Mouse (Mus musculus) G1E (cell line): ENCODE results near the gene Sbk2. TPM values are rescaled to one million over a fixed set of nuclear protein-coding genes. Genes with fewer than 3 reads are reported as not detected.
A peak's percentile ranks its signal among the peaks of the same experiment; 100 is the strongest.

ENCODE experiments used
- ATAC-seq: 2 replicates; pipeline ENCODE4 v1.8.0; 2016; ENCODE audit warnings: mild to moderate bottlenecking; ENCODE audit not compliant: insufficient number of reproducible peaks, poor library complexity, low FRiP score, severe bottlenecking; ENCODE audit errors: extremely low read depth
- DNase-seq: peaks from one replicate; pipeline ENCODE4 v3.0.0; 2012; ENCODE audit warnings: low spot score
- H3K27me3 ChIP-seq: 2 replicates; pipeline ENCODE4 v1.6.1; 2012; ENCODE audit warnings: mild to moderate bottlenecking, low read length, inconsistent platforms; ENCODE audit not compliant: insufficient read depth
- H3K36me3 ChIP-seq: replicated peaks from 2 replicates; pipeline ENCODE3; 2012; ENCODE audit warnings: mild to moderate bottlenecking, inconsistent platforms
- H3K4me1 ChIP-seq: 2 replicates; pipeline ENCODE4 v1.6.1; 2012; ENCODE audit warnings: low read depth, low read length, inconsistent platforms, mixed read lengths; ENCODE audit not compliant: insufficient read depth
- H3K4me3 ChIP-seq: 2 replicates; pipeline ENCODE4 v1.5.1; 2012; ENCODE audit warnings: low read depth, mild to moderate bottlenecking, inconsistent platforms, low read length, moderate library complexity, mixed read lengths
- H3K9me3 ChIP-seq: replicated peaks from 2 replicates; pipeline ENCODE4 v1.6.1; 2012; ENCODE audit warnings: inconsistent platforms
- CTCF ChIP-seq: IDR thresholded peaks from 2 replicates; pipeline ENCODE4 v1.5.1; 2012; ENCODE audit warnings: low read depth, low read length, inconsistent platforms, mixed read lengths
- GATA1 ChIP-seq: IDR thresholded peaks from 2 replicates; pipeline ENCODE4 v1.6.1; 2012; ENCODE audit warnings: borderline replicate concordance, low read length, inconsistent platforms, mixed read lengths
- GATA2 ChIP-seq: IDR thresholded peaks from 2 replicates; pipeline ENCODE4 v1.6.1; 2012; ENCODE audit warnings: low read depth, low read length, inconsistent platforms, borderline replicate concordance
- POLR2AphosphoS5 ChIP-seq: IDR thresholded peaks from 2 replicates; pipeline ENCODE4 v1.6.1; 2012; ENCODE audit warnings: low read depth, low read length, inconsistent platforms; ENCODE audit not compliant: insufficient replicate concordance
- TAL1 ChIP-seq: conservative IDR thresholded peaks from 2 replicates; pipeline ENCODE4 v1.6.1; 2012; ENCODE audit warnings: low read depth, low read length, inconsistent platforms, mixed read lengths
- polyA plus RNA-seq: library from polyadenylated mRNA; stranded (reverse); fragments of >175 nt; gene quantifications from 2 replicates; pipeline ENCODE4 v1.2.3, GENCODE M21; 2012
- total RNA-seq, 2 experiments: library from RNA; stranded (forward) in 1 of 2; stranded (reverse) in 1 of 2; fragments of 200-1000 nt in 1 of 2; fragments of >200 nt in 1 of 2; fragmentation: Nextera tagmentation in 1 of 2; gene quantifications; 2 replicates each; pipeline ENCODE4 v1.2.3; 2014 to 2017

Gene Sbk2
- total and polyA plus RNA-seq, 3 experiments = 0.11 TPM; not detected in 2

DNA sequence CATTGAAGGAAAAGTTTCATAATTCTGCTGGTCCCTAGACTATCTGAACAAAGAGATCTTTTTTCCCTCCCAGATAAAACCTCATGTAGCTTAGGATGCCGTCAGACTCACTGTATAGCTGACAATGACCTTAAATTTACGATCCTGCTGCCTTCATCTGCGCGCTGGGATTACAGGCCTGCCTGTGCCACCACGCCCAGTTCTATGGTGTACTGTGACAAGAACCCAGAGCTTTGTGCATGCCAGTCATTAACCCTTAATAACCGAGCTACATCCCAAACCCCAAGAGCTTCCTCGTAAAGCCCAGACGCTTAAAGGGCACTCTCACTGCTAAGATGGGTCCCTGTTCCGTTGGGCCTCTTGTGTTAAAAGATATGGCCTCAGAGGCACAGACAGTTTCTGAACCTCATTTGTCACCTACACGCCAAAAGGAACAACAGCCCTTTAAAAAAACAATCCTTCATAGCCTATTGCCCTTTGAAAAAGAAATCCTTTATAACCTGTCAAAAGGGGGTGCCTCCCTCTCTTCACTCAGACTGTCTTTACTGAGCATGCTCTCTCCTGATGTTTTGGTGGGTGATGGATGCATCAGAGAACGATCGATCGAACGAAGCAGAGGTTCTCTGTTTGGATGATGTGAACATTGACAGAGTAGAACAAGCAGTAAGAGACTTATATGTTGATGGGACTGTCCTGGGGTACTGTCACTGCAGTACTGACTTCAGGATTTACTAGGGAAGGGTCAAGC is 48.4 kb downstream of the Sbk2 start:
- H3K27me3 ChIP-seq = no peaks in the 10 kb centered on the region; the same call in 1 of the 2 replicates
- H3K36me3 ChIP-seq = peaks cover 48% of the 10 kb centered on the region
- H3K9me3 ChIP-seq = peaks cover 6% of the 10 kb centered on the region; the same call in 1 of the 2 replicates
- DNase-seq (no peak), ATAC-seq (peak; percentile 35)
- peak overlapping the region; percentile 74 for H3K4me3 ChIP-seq
- TF ChIP-seq TAL1 = no peak
- TF ChIP-seq POLR2AphosphoS5 = no peak
- TF ChIP-seq GATA1 = no peak
- TF ChIP-seq GATA2 = no peak
- no peak for TF ChIP-seq CTCF
- peaks cover 44% of the 10 kb centered on the region for H3K4me1 ChIP-seq

DNA sequence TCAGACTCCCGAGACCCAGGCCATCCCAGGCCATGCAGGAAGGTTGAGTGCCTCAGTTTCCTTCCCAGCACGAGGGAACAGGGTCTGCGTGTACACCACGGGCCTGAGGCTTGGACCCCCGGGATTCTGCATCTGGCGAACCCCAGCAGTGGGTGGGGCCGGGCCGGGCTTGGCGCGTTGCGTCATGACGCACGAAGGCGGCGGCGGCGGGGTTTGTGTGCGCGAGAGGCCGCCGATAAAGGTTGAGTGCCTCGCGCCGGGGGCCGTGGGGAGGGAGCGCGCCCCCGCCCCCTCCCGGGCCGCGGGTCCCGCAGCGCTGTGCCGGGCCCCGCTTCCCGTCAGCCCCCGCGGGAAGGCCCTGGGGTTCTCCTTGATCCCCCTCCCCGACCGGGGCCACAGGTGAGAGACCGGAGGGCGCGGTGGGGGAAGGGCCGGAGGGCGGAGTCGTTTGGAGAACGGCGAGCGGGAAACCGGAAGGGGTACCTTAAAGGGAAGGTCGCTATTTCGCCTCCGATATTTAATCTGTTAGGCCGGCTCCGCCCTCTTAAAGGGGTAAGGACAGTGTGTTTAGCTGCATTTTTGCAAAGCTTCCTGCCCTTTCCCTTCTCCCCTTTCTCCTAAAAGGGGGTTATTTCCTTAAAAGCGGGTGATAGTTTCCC is 49.1 kb downstream of the Sbk2 start, which contains the start of gene Zfp628:
TSS of gene Zfp628 (plus strand) at position 211 of the 659 bp plus-strand sequence.
- peaks cover 5% of the 10 kb centered on the region; the same call in 1 of the 2 replicates for H3K9me3 ChIP-seq
- peaks cover 41% of the 10 kb centered on the region for H3K36me3 ChIP-seq
- TF ChIP-seq GATA2 = no peak
- no peak for TF ChIP-seq GATA1
- TF ChIP-seq POLR2AphosphoS5 = no peak
- TF ChIP-seq CTCF = no peak
- no peak for TF ChIP-seq TAL1
- ATAC-seq = peak; percentile 67
- DNase-seq = peak; percentile 87
- H3K27me3 ChIP-seq = peaks cover 3% of the 10 kb centered on the region
- H3K4me3 ChIP-seq = peak within 1 kb of the TSS; percentile 74
- peaks cover 42% of the 10 kb centered on the region for H3K4me1 ChIP-seq

DNA sequence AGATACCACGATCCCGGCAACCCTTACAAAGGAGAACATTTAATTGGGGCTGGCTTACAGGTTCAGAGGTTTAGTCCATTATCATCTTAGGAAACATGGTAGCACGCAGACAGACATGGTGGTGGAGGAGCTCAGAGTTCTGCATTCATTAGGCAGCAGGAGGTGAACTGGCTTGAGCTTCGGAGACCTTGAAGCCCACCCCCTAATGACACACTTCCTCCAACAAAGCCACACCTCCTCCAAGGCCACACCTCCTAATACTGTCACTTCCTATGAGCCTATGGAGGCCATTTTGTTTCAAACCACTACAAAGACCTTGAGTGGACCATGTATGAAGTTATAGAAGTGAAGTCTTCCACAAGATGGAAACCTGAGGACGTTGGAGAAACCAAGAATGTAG is 52.0 kb downstream of the Sbk2 start:
- Histone ChIP-seq H3K9me3 (no peaks in the 10 kb centered on the region), H3K36me3 (peaks cover 12% of the 10 kb centered on the region), H3K27me3 (peaks cover 21% of the 10 kb centered on the region), H3K4me1 (peaks cover 30% of the 10 kb centered on the region), H3K4me3 (no peak overlapping the region)
- ATAC-seq = no peak
- no peak for DNase-seq
- TF ChIP-seq POLR2AphosphoS5 (no peak), GATA2 (no peak), CTCF (no peak), GATA1 (no peak), TAL1 (no peak)

- peaks cover 23% of the 10 kb centered on the region for H3K4me1 ChIP-seq
- peaks cover 28% of the 10 kb centered on the region for H3K27me3 ChIP-seq
- DNase-seq = no peak
- TF ChIP-seq POLR2AphosphoS5 (no peak), CTCF (0 out of 2 replicates have a peak, but pooled peaks have one; percentile 22), GATA2 (no peak)
- H3K9me3 ChIP-seq = no peaks in the 10 kb centered on the region
- H3K4me3 ChIP-seq = no peak overlapping the region
- ATAC-seq = no peak
- peaks cover 5% of the 10 kb centered on the region for H3K36me3 ChIP-seq
Measured at GRCm38 (mm10) chr7:4911561-4911960, 52.6 kb downstream of the Sbk2 start.

GRCm38 (mm10) chr7:4906466-4906950 is 57.7 kb downstream of the Sbk2 start, which contains the start of gene Gm36210:
Gene Gm36210 (minus strand): TSS chr7:4906516.
- no peak within 1 kb of the TSS for H3K4me3 ChIP-seq
- peaks cover 35% of the 10 kb centered on the region for H3K27me3 ChIP-seq
- DNase-seq (no peak), ATAC-seq (no peak)
- H3K36me3 ChIP-seq = no peaks in the 10 kb centered on the region
- peaks cover 2% of the 10 kb centered on the region; the same call in 1 of the 2 replicates for H3K4me1 ChIP-seq
- TF ChIP-seq POLR2AphosphoS5 (no peak), CTCF (no peak), GATA2 (no peak), GATA1 (no peak), TAL1 (no peak)
- no peaks in the 10 kb centered on the region for H3K9me3 ChIP-seq

- TF ChIP-seq CTCF (no peak), TAL1 (no peak), POLR2AphosphoS5 (no peak)
- Histone ChIP-seq H3K36me3 (no peaks in the 10 kb centered on the region), H3K4me3 (no peak overlapping the region), H3K4me1 (no peaks in the 10 kb centered on the region), H3K27me3 (peaks cover 16% of the 10 kb centered on the region), H3K9me3 (peaks cover 4% of the 10 kb centered on the region)
- ATAC-seq (no peak), DNase-seq (no peak)
Measured at GRCm38 (mm10) chr7:4902404-4902803, 61.8 kb downstream of the Sbk2 start.
